Mouse (Mus musculus) brain, embryonic 14.5 days (tissue): ENCODE results near the gene Ppp4r3a.

Source experiments
- CTCF ChIP-seq: fragments of 200-500 bp; IDR thresholded peaks from 2 replicates; pipeline ENCODE4 v1.5.1; 2012; ENCODE audit warnings: inconsistent platforms, mild to moderate bottlenecking, moderate library complexity, borderline replicate concordance; ENCODE audit not compliant: insufficient read depth, insufficient read length; ENCODE audit errors: extremely low read depth
- POLR2A ChIP-seq: fragments of 200-500 bp; IDR thresholded peaks from 2 replicates; pipeline ENCODE4 v1.6.1; 2012; ENCODE audit warnings: mild to moderate bottlenecking, inconsistent platforms, borderline replicate concordance; ENCODE audit not compliant: poor library complexity, insufficient read depth, insufficient read length, severe bottlenecking; ENCODE audit errors: extremely low read depth

DNA sequence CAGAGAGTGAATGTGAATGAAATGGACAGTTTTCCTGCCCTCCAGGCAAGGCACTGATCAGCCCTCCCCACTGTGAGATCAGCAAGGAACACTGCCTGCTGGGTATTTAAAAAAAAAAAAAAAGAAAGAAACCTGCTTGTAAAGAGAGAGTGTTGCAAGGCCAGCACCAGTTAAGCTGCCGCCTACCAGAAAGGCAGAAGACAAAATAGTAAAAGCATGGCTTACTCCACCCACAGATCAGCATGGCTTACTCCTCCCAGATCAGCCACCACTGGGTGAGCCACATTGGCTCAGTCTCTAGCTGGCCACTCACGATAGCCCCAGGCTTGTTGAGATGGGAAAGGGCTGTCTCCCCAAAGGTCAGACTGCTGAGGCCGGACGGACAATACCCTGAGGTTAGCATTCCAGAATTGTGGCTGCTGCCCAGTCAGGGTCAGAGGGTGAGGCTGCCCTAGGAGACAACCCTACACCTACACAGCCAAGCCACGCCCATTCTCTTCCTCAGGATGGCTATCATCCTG is 87.1 kb downstream of the Ppp4r3a start:
- TF ChIP-seq CTCF (no peak), POLR2A (no peak)
